In the genomic region with DNA sequence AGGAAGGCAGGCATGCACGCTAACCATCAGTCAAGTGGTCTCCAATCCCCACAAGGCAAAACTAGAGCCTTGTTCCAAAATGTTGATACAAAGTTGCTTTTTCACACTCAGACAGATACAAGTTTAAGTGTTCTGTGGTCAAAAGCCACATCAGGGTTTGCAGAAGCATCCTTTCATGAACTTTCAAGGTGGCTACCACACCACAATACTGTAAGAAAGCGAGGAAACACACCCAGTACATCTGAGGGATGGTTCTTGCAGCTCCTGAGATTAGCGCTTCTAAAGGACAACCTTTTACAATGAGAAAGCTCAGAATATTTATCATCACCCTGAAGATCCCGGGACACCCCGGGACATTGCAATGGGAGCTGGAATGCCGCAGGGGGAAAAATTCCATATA, we compare ENCODE assay signal across 8 mouse cellular contexts. TPM values are rescaled to one million over a fixed set of nuclear protein-coding genes. Genes with fewer than 3 reads are reported as not detected.
A peak's percentile ranks its signal among the peaks of the same experiment; 100 is the strongest.
DNase-seq lines count a peak whose midpoint lies in the region; ATAC-seq lines count a peak whose summit lies in the region.

No protein-coding gene starts in this region.

- H3K9ac ChIP-seq in forebrain, embryonic 15.5 days (replicated peaks) = peak overlapping the region; percentile 98

- peak overlapping the region; percentile 93 for H3K4me3 ChIP-seq in heart, embryonic 10.5 days
- peak overlapping the region; percentile 83 for H3K4me3 ChIP-seq in forebrain, embryonic 15.5 days
- peak overlapping the region; percentile 51; the same call in 1 of the 2 replicates for H3K4me3 ChIP-seq in macrophage (ENCODE audit: inconsistent target)

- peak overlapping the region; percentile 69 for H3K4me2 ChIP-seq in forebrain, embryonic 15.5 days (replicated peaks)

- WGBS in heart, embryonic 10.5 days = 59% methylated on average over 6 of the region's 6 CpGs
- 44% methylated on average over 6 of the region's 6 CpGs for WGBS in forebrain, embryonic 15.5 days
- WGBS in macrophage (ENCODE audit: missing documents) = 78% methylated on average over 6 of the region's 6 CpGs

- no peaks in the 10 kb centered on the region for H3K36me3 ChIP-seq in heart, embryonic 10.5 days
- H3K36me3 ChIP-seq in forebrain, embryonic 15.5 days = no peaks in the 10 kb centered on the region
- H3K36me3 ChIP-seq in macrophage (ENCODE audit: inconsistent target) = no peaks in the 10 kb centered on the region

- H3K9me3 ChIP-seq in heart, embryonic 10.5 days = no peaks in the 10 kb centered on the region
- H3K9me3 ChIP-seq in forebrain, embryonic 15.5 days = no peaks in the 10 kb centered on the region

- DNase-seq in heart, embryonic 10.5 days (ENCODE audit: low spot score) = no peak
- no peak for DNase-seq in heart, adult 9 months (ENCODE audit: low spot score in 2 of 2)
- DNase-seq in CD8-positive naive resting alpha-beta T cell, adult 2 months (ENCODE audit: low read depth in 2 of 2, low spot score in 2 of 2) = peak; percentile 14 to 33
- no peak for DNase-seq in spleen, postnatal 36 days (ENCODE audit: low spot score in 2 of 2)
- DNase-seq in layer of hippocampus, postnatal 25 days (ENCODE audit: extremely low spot score in 1 of 2, low spot score in 1 of 2) = no peak
- DNase-seq in MN1 (ENCODE audit: low spot score) = no peak

- ATAC-seq in forebrain, embryonic 15.5 days (replicated peaks) = no peak

- H3K79me2 ChIP-seq in macrophage (ENCODE audit: inconsistent target) = peaks cover 60% of the 10 kb centered on the region

- no peaks in the 10 kb centered on the region for H3K27me3 ChIP-seq in heart, embryonic 10.5 days (ENCODE audit: insufficient read depth, poor library complexity, severe bottlenecking)
- H3K27me3 ChIP-seq in forebrain, embryonic 15.5 days = no peaks in the 10 kb centered on the region

- peak overlapping the region; percentile 100; the same call in 1 of the 2 replicates for H3K27ac ChIP-seq in heart, embryonic 10.5 days
- H3K27ac ChIP-seq in forebrain, embryonic 15.5 days (replicated peaks) = no peak overlapping the region
- no peak overlapping the region for H3K27ac ChIP-seq in macrophage

- H3K4me1 ChIP-seq in heart, embryonic 10.5 days = peaks cover 24% of the 10 kb centered on the region
- H3K4me1 ChIP-seq in forebrain, embryonic 15.5 days = peaks cover 35% of the 10 kb centered on the region

RNA-seq across cellular contexts. Expression of a gene that starts 1.4 kb away (rescaled TPM):
- 52.8 and 64.2 TPM in 2 replicates for polyA plus RNA-seq in heart, embryonic 10.5 days (2016; fragmentation: Nextera tagmentation; extraction: Ambion mirVana)
- polyA plus RNA-seq in forebrain, embryonic 15.5 days (2015; fragmentation: Nextera tagmentation; extraction: Ambion mirVana) = 131 and 137 TPM in 2 replicates
- total RNA-seq in macrophage (2018; cell fraction: chromatin; rRNA removed) = 100 to 1,000 TPM in 21 of 26 experiments, 10 to 100 TPM in 5; 79.1 to 244 (median 122) TPM
- 10 to 100 TPM; 17.4 to 38.7 (median 21.2) TPM for total RNA-seq in macrophage (2018; cell fraction: cytosol; rRNA removed)
- 100 to 1,000 TPM in 5 of 26 experiments, 10 to 100 TPM in 21; 37.4 to 145 (median 72.1) TPM for total RNA-seq in macrophage (2018; cell fraction: nucleus; rRNA removed)
- polyA plus RNA-seq in macrophage (2018) = 20.5 to 27.6 TPM (median 25.1 TPM) in 3 replicates
- 10 to 100 TPM; 50.2 to 56.1 TPM for total RNA-seq in layer of hippocampus, postnatal 25 days (2021)

RNA-seq across cellular contexts. Expression of a gene that starts 22.1 kb away (rescaled TPM):
- polyA plus RNA-seq in heart, embryonic 10.5 days (2016; fragmentation: Nextera tagmentation; extraction: Ambion mirVana) = 7.8 and 11.9 TPM in 2 replicates
- 4.8 and 5.8 TPM in 2 replicates for polyA plus RNA-seq in forebrain, embryonic 15.5 days (2015; fragmentation: Nextera tagmentation; extraction: Ambion mirVana)
- total RNA-seq in macrophage (2018; cell fraction: chromatin; rRNA removed) = 1,000 to 10,000 TPM in 8 of 26 experiments, 100 to 1,000 TPM in 7, 10 to 100 TPM in 9, 1 to 10 TPM in 2; 8.1 to 2,694 (median 459) TPM
- 100 to 1,000 TPM in 9 of 26 experiments, 10 to 100 TPM in 11, 1 to 10 TPM in 6; 3.3 to 518 (median 52.4) TPM for total RNA-seq in macrophage (2018; cell fraction: cytosol; rRNA removed)
- total RNA-seq in macrophage (2018; cell fraction: nucleus; rRNA removed) = 1,000 to 10,000 TPM in 6 of 26 experiments, 100 to 1,000 TPM in 10, 10 to 100 TPM in 9, 1 to 10 TPM in 1; 3.9 to 1,252 (median 344) TPM
- polyA plus RNA-seq in macrophage (2018) = 6.5 to 14.8 TPM (median 7.5 TPM) in 3 replicates
- total RNA-seq in layer of hippocampus, postnatal 25 days (2021) = 1 to 10 TPM in 1 of 2 experiments, under 1 TPM in 1; 0.66 to 1.6 TPM

RNA-seq across cellular contexts. Expression of a gene that starts 57.2 kb away (rescaled TPM):
- polyA plus RNA-seq in heart, embryonic 10.5 days (2016; fragmentation: Nextera tagmentation; extraction: Ambion mirVana) = not detected in 2 replicates
- polyA plus RNA-seq in forebrain, embryonic 15.5 days (2015; fragmentation: Nextera tagmentation; extraction: Ambion mirVana) = not detected in 2 replicates
- not detected for total RNA-seq in macrophage (2018; cell fraction: chromatin; rRNA removed)
- total RNA-seq in macrophage (2018; cell fraction: cytosol; rRNA removed) = not detected
- total RNA-seq in macrophage (2018; cell fraction: nucleus; rRNA removed) = not detected
- polyA plus RNA-seq in macrophage (2018) = not detected in 3 replicates
- total RNA-seq in layer of hippocampus, postnatal 25 days (2021) = not detected

Comparison
In these comparisons a context has a peak if more than half of its experiments do, and no peak if none do; other contexts are left out.
1. DNase-seq: peak in CD8-positive naive resting alpha-beta T cell, adult 2 months (2 of 2); none in heart, embryonic 10.5 days (single experiment), heart, adult 9 months (0 of 2), spleen, postnatal 36 days (0 of 2), layer of hippocampus, postnatal 25 days (0 of 2) and MN1 (single experiment).
2. Peak in every context shown above with its lines, with median percentiles within 50 percentile points of each other: H3K4me3 ChIP-seq.